Comparison of ENCODE assay signal across 19 mouse cellular contexts in genomic region chr1:132654769-132655168, GRCm38 (mm10).
DNase-seq lines count a peak whose midpoint lies in the region; ATAC-seq and TF ChIP-seq lines count a peak whose summit lies in the region.
"Had no signal": no experiment of that assay in that cellular context is flagged by ENCODE, and none has a peak within 500 bp of the region (broad histone marks: within the 10 kb centered on the region; RNA-seq: fewer than 3 reads in every experiment).

No protein-coding gene starts in this region.

- H3K9ac ChIP-seq in forebrain, embryonic 15.5 days (replicated peaks) = 0 out of 2 replicates have a peak overlapping the region, but pooled peaks have one; percentile 25
- peak overlapping the region; percentile 10; the same call in 1 of the 2 replicates for H3K9ac ChIP-seq in hindbrain, embryonic 16.5 days (ENCODE audit: low read depth, low read length)
- H3K9ac ChIP-seq in neural tube, embryonic 14.5 days (replicated peaks; ENCODE audit: low read depth, low read length) = no peak overlapping the region
- H3K9ac ChIP-seq: embryonic facial prominence, embryonic 12.5 days; heart, embryonic 13.5 days; limb, embryonic 15.5 days had no signal

- WGBS in forebrain, embryonic 15.5 days = 39% methylated on average over 9 of the region's 9 CpGs
- 33% methylated on average over 9 of the region's 9 CpGs for WGBS in hindbrain, embryonic 16.5 days
- 31% methylated on average over 9 of the region's 9 CpGs for WGBS in neural tube, embryonic 14.5 days

- no peaks in the 10 kb centered on the region for H3K27me3 ChIP-seq in forebrain, embryonic 15.5 days
- no peaks in the 10 kb centered on the region for H3K27me3 ChIP-seq in hindbrain, embryonic 16.5 days (replicated peaks; ENCODE audit: control insufficient read depth, insufficient read depth, low read length)
- H3K27me3 ChIP-seq in neural tube, embryonic 14.5 days (ENCODE audit: control insufficient read depth, insufficient read depth, low read length) = no peaks in the 10 kb centered on the region
- H3K27me3 ChIP-seq: embryonic facial prominence, embryonic 12.5 days; limb, embryonic 15.5 days; Patski had no signal

- ATAC-seq in forebrain, embryonic 15.5 days (replicated peaks) = no peak
- ATAC-seq in hindbrain, embryonic 16.5 days = peak; percentile 7
- ATAC-seq in neural tube, embryonic 14.5 days (ENCODE audit: low read depth) = peak; percentile 61; the same call in 1 of the 2 replicates
- ATAC-seq: activated CD4-positive, CD25-positive, alpha-beta regulatory T cell, adult 4 months; Patski had no signal

- no peak for TF ChIP-seq CTCF in left cerebral cortex, adult 2 months (IDR thresholded peaks at IDR 0.05)

- no peak overlapping the region for H3K4me2 ChIP-seq in forebrain, embryonic 15.5 days (replicated peaks)
- H3K4me2 ChIP-seq in hindbrain, embryonic 16.5 days (ENCODE audit: low read length) = no peak overlapping the region
- H3K4me2 ChIP-seq in neural tube, embryonic 14.5 days (ENCODE audit: low read depth, low read length) = 0 out of 2 replicates have a peak overlapping the region, but pooled peaks have one; percentile 9
- H3K4me2 ChIP-seq: embryonic facial prominence, embryonic 12.5 days; heart, embryonic 13.5 days; limb, embryonic 15.5 days had no signal

- DNase-seq in left cerebral cortex, adult 2 months (ENCODE audit: extremely low spot score in 1 of 2, low spot score in 2 of 2) = no peak
- DNase-seq in left cerebral cortex, adult 8-10 months (ENCODE audit: low spot score in 2 of 2) = no peak
- no peak for DNase-seq in kidney, postnatal 4 days
- DNase-seq in thymus, postnatal 36 days = no peak
- DNase-seq: adrenal gland, postnatal 14 days; B cell, adult 2 months; heart, postnatal 4 days; kidney, adult 11 months; kidney, postnatal 14 days; lung, postnatal 10 days had no signal

- H3K9me3 ChIP-seq in forebrain, embryonic 15.5 days = no peaks in the 10 kb centered on the region
- no peaks in the 10 kb centered on the region for H3K9me3 ChIP-seq in hindbrain, embryonic 16.5 days (ENCODE audit: control insufficient read depth, low read length)
- H3K9me3 ChIP-seq in neural tube, embryonic 14.5 days (ENCODE audit: control insufficient read depth, low read length) = no peaks in the 10 kb centered on the region
- H3K9me3 ChIP-seq: embryonic facial prominence, embryonic 12.5 days; heart, embryonic 13.5 days; limb, embryonic 15.5 days; megakaryocyte, embryonic 14.5 days had no signal

- peaks cover 78% of the 10 kb centered on the region for H3K4me1 ChIP-seq in forebrain, embryonic 15.5 days
- peaks cover 39% of the 10 kb centered on the region for H3K4me1 ChIP-seq in hindbrain, embryonic 16.5 days (ENCODE audit: control insufficient read depth, insufficient read depth, low read depth, low read length)
- peaks cover 35% of the 10 kb centered on the region for H3K4me1 ChIP-seq in neural tube, embryonic 14.5 days (ENCODE audit: control insufficient read depth, insufficient read depth, low read length)
- H3K4me1 ChIP-seq: embryonic facial prominence, embryonic 12.5 days; heart, embryonic 13.5 days; limb, embryonic 15.5 days; megakaryocyte, embryonic 14.5 days had no signal

- intact Hi-C loops in left cerebral cortex, adult 2 months (cut with DNase I) = loop anchor here (2.0 kb wide), 1 partner anchor 86 kb away; the partner anchor contains the start of gene Nfasc

- H3K27ac ChIP-seq in left cerebral cortex, adult 2 months = peak overlapping the region; percentile 59; the same call in 1 of the 2 replicates
- peak overlapping the region; percentile 78 for H3K27ac ChIP-seq in forebrain, embryonic 15.5 days (replicated peaks)
- H3K27ac ChIP-seq in hindbrain, embryonic 16.5 days (ENCODE audit: low read depth, low read length) = peak overlapping the region; percentile 66
- H3K27ac ChIP-seq in neural tube, embryonic 14.5 days (ENCODE audit: low read depth, low read length) = peak overlapping the region; percentile 50; the same call in 1 of the 2 replicates
- H3K27ac ChIP-seq: embryonic facial prominence, embryonic 12.5 days; heart, embryonic 13.5 days; limb, embryonic 15.5 days had no signal

- no peaks in the 10 kb centered on the region for H3K36me3 ChIP-seq in forebrain, embryonic 15.5 days
- H3K36me3 ChIP-seq in hindbrain, embryonic 16.5 days (ENCODE audit: control insufficient read depth, insufficient read depth, low read length) = no peaks in the 10 kb centered on the region
- H3K36me3 ChIP-seq in neural tube, embryonic 14.5 days (ENCODE audit: control insufficient read depth, insufficient read depth, low read length) = no peaks in the 10 kb centered on the region
- H3K36me3 ChIP-seq: embryonic facial prominence, embryonic 12.5 days; heart, embryonic 13.5 days; limb, embryonic 15.5 days had no signal

- no peak overlapping the region for H3K4me3 ChIP-seq in left cerebral cortex, adult 2 months
- no peak overlapping the region for H3K4me3 ChIP-seq in forebrain, embryonic 15.5 days
- no peak overlapping the region for H3K4me3 ChIP-seq in hindbrain, embryonic 16.5 days (ENCODE audit: low read length)
- H3K4me3 ChIP-seq in neural tube, embryonic 14.5 days (ENCODE audit: low read depth, low read length) = no peak overlapping the region
- H3K4me3 ChIP-seq: embryonic facial prominence, embryonic 12.5 days; heart, embryonic 13.5 days; limb, embryonic 15.5 days; megakaryocyte, embryonic 14.5 days had no signal
